Mouse (Mus musculus) embryo, embryonic 10.5 days (tissue): Measurements from ENCODE around the gene Arhgef2.

ENCODE experiments used
- DNase-seq: peaks from one replicate; pipeline ENCODE4 v3.0.0-alpha.2; 2015; ENCODE audit warnings: low spot score

The Arhgef2 gene

DNA sequence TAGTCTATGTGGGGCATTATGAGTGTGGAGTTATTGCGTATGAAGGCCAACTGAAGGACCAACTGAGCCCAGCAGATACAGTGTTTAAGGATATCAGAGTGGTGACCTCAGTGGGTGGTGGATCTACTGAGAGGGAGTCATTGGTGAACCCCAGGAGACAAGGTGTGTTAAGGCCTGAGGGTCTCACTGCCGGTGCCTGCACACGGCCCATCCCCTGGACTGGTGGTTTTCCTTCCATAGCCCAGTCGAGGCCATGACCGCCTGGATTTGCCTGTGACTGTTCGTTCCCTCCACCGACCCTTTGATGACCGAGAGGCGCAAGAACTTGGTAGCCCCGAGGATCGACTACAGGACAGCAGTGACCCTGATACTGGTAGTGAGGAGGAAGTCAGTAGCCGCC, 40.2 kb downstream of the Arhgef2 start:
- no peak for DNase-seq

DNA sequence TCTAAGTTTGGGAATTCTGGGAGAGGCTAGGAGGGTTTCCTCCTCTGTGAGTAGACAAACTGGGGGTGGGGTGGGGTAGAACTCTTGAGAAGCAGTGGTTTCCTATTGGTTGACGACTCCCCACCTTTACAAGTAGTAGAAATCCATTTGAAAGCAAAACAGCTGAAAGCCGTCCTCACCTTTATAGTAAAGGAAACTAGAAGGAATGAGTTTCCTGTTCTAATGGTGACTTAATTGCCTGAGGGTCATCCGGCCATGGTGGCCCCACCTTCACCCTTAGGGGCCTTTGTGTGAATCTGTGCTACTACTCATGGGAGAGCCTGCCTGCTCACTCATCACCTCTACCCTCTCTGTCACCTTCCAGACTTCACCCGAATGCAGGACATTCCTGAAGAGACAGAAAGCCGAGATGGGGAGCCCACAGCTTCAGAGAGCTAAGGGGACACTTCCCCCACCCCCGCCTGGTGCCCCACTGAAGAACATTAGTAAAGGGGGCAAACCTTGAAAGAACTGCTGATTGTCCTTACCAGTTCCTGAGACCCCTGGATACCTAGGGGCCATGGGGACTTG, 40.7 kb downstream of the Arhgef2 start:
- no peak for DNase-seq

DNA sequence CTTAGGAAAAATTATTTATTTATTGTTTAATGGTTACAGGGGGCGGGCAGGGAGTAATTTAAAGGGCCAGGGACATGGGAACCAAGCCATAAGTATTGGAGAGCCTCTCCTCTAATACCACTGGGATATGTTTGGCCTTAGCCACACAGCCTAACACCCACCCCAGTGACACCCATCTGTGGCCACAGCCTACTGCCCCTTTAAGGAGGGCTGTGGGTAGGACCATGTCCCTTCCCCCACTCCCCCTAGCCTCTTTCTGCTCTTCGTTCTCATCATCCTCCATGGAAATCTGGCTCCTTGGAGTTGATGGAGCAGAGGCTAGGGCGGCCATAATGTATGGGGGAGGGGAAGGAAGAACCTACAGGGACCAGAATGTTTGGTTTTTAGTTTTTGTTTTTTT, 41.3 kb downstream of the Arhgef2 start:
- DNase-seq = no peak

DNA sequence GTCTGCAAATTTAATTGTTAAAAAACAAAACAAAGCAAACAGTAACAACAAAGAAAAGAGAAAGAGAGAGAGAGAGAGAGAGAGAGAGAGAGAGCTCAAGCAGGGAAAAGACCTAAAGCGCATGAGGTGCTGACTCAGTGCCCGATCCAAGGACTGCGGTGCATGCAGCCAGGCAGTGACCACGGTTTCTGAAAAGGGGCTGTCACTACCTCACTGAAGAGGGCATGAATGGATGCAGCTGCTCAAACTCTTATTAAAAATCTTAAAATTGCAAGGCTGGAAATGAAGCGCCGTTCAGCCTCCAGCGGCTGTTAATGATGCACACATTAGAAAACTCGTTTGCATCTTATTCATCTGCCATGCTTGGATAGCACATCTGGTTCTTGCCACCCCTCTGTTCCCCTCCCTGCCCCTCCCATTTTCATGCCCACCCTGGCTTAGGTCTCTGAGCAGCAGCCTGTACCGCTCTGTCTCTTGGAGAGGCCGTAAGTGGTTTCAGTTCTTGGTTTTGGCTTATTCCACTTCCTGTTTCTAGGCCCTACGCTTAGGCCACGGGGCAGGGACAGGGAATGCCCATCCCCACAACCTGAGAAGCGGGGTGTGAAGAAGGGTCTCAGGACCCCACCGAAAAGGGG, 42.1 kb downstream of the Arhgef2 start:
- DNase-seq = no peak

DNA sequence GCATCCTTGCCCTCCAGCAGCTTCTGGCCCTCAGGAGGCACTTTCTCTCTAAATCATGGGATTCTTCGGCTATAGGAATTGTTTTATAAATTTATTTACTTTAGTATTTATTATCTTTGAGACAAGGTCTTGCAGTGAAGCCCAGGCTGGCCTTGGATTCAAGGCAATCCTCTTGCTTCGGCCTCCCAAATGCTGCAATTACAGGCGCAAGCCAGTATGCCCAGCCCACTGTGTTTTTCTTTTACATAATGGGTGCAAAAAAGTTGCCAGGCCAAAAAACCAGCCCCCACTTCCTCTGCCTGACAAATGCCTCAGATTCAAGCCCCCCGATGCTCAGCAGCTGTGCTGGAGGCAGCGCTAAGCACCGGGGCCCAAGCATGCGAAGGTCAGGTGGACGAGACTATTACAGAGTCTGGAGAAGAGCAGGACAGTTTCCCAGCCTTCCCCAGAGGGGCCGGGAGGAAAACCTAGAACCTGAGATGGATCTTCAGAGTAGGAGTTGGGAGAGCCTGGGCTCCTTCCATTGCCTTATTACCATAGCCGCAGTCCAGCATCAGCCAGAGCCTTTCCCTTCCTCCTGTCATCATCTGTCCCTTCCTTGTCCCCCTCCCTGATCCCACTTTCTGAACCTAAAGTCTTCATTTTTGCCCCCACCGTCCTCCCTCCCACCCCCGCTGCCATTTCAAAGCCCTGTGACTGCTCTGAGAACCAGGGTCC, 42.8 kb downstream of the Arhgef2 start:
- no peak for DNase-seq

DNA sequence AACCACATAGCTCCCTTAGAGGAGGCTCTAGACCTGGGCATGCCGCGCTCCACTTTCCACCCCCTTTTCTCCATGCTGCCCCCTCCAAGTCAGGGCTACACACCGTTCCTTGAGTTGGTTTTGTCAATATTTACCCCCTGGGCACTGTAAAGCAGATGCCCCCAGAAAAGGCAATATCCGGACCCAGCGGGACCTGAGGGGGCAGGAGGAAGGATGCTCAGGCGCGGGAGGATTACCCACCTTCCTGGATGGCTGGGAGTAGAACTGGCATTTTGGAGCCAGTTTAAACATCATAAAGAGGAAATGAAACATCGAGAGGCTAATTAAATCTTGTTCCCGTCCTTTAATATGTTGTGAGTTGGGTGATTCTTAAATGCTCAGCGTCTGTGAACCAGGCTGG, 43.4 kb downstream of the Arhgef2 start:
- DNase-seq = no peak

DNA sequence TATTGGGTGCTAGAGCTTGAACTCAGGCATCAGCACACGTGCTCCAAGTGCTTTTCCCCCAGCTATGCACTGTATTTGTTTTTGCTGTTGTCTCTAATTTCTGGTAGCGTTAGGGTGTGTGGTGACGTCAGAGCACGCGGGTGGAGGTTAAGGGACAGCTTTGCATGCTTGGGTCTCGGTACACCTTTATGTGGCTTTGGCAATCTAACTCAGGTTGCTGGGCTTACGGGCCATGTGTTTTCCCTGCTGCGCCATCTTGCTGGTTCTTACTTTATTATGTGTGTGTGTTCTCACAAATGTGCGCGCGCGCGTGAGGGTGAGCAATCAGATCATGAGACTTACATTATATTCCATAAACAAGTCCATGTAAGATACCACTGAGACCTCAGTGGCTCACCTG, 44.2 kb downstream of the Arhgef2 start:
- DNase-seq = no peak

DNA sequence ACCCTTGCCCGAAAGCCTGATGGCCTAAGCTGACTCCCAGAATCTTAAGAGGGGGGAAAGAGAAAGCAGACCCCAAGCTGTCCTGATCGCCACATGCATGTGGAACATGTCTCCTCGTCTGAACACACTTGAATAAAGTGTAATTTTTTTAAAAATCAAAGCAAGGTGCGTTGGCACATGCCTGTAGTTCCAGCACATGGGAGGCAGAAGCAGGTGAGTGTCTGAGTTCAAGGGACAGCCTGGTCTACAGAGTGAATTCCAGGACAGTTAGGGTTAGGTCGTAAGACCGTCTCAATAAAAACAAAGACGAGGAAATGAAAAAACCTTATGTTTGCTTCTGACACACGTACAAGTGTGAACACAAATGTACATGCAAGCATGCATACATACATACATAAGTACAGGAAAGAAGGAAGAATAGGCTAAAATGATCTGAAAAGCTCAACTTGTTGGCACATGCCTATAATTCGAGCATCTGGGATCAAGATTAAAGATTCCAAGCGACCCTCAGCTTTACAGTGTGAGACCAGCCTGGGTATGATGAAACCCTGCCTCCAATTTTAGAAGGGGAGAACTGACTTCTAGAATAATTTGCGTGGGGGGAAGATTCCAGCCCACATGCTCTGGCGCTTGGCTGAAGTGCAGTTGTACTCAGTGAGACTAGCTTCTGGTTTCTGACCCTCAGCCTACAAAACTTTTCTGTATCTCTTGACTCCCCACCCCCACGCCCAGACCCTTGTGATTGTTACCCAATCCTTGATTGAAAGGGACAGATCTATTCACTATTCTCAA, 45.1 kb downstream of the Arhgef2 start:
- DNase-seq = no peak

DNA sequence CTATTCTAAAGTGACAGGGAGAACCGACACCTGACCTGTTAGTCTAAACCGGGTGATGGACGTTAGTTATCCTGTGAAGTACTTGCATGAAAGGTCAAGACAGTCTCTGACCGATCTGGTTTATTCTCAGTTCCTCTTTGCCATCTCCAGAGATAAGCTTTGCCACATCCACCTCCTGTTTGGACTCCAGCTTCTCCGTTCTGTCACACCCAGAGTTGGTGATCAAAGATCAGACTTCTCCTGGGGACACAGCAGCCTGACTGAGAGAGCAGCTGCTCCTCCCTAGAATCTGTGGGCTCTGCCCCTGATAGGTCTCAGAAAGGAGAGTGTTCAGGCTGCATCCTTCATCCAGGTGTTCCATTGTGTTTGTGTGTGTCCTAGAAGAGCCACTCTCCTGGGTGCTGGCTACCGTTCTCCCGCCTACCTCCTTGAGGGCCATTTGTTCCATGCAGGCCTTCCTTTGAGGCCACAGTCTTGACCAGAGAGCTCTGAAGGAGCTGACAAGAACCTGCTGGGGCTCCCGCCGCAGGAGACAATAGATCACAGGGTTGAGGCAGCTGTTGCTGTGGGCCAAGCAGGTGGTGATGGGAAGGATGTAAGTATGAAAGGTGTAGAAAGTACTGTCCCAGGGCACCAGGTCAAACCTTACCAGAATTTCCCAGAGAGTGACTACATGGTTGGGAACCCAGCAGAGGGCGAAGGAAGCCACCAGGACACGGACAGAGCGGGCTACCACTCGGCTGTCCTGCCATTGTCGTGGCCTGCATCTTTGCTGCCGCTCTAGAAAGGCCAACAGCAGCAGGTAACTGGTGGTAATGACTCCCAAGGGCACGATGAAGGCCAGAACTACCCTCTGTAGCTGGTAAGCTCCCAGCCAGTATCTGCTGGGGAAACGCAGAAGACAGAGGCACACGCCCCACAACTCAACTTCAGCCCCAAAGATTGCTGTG, 46.2 kb downstream of the Arhgef2 start:
- no peak for DNase-seq

DNA sequence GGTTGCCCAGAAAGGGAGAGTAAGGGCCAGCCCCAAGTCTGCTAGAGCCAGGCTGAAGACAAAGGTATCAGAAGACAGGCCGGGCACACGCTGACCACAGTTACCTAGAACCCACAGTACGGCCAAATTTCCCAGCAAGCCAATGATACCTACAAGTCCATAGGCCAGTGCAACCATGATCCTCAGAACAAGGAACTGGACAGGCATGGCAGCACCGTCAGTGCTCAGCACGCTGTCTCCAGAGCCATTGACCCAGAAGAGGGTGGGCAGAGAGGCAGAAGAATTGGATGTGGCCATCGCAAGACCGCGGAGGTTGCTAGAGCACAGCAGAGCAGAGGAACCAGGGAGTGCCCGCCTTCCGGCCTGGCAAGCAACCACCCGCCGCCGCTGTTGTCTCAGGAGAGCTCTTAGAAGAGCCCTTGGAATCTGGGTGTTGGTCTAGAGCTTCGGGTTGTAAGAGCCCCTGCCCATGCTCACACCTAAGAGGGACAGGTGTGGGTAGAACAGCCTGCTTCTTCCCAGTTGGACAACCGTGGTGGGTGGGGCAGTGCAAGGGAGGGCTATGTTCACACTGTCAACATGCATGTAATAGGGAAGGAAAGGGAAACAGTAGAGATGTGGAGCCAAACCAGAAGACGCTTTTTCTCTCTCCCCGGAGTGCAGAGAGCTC, 47.2 kb downstream of the Arhgef2 start, which contains the start of gene Rxfp4:
Gene Rxfp4, minus strand, starts transcription at position 297 of the 670 bp plus-strand sequence.
- no peak for DNase-seq

DNA sequence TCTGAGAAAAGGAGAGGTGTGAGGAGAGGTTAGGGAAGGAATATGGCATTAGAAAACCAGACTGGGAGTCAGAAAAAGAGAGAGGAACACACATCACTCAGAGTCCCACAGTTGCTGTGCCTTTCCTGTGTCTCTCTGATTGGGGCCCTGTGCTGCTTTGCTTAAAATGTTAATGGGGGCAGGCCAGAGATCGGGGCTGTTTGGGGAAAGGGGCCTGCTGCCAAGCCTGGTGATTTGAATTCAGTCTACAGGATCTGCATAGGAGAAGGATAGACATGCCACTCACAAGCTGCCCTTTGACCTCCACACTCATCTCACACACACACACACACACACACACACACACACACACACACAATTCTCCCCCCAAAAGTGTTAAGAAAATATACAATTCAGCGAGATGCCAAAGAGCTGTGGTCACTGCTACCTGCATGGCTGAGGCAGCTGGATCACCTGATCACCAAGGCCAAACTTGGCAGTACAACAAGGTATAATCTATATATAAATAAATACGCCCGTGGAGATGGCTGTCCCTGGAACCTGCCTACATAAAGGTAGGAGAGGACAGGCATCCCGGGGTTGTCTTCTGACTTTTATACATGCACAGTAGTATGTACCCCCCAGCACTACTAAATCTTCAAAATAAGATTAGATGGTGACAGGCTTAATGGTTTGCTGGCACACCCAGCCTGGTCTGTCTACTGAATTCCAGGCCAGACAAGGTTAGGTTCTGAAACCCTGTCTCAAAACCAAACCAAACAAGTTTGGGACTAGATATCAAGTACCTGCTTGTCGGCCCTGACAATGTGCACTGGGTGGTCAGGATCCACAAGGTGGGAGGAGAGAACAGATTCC, 48.0 kb downstream of the Arhgef2 start:
- DNase-seq = no peak

DNA sequence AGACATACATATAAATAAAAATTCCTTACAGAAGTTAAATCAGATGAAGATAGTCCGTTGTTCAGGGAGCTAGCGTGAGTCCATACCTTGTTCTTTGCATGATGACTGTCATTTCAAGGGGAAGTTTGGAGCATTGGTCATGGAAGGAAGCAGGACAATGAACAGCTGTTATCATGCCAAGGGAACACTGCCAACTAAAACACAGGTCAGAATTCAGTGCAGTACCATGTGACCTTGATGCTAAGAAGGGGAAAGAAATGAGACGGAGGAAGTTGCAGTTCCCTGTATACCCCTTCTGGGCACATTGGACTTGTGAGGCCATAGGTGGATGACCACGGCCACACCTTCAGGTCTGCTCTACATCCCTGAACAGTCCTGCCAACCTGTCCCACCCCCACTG, 48.9 kb downstream of the Arhgef2 start:
- no peak for DNase-seq

DNA sequence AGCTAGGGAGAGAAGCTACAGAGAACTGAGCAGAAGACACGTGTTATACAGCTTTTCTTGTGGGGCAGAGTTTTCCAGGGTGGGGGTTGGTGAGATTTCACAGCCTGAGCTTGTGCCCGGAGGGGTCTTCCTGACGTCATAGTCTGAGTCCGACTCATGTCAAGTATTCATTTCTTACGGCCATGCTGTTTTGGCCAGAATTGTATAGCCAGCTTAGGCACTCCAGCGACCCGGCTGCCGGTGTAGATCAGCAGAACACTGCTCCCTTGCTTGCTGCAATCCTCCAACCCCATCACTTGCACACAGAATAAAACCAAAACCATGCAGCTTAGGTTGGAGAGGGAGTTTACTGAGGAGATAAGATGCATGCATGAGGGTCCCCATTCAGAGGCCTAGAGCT, 49.9 kb downstream of the Arhgef2 start:
- no peak for DNase-seq

DNA sequence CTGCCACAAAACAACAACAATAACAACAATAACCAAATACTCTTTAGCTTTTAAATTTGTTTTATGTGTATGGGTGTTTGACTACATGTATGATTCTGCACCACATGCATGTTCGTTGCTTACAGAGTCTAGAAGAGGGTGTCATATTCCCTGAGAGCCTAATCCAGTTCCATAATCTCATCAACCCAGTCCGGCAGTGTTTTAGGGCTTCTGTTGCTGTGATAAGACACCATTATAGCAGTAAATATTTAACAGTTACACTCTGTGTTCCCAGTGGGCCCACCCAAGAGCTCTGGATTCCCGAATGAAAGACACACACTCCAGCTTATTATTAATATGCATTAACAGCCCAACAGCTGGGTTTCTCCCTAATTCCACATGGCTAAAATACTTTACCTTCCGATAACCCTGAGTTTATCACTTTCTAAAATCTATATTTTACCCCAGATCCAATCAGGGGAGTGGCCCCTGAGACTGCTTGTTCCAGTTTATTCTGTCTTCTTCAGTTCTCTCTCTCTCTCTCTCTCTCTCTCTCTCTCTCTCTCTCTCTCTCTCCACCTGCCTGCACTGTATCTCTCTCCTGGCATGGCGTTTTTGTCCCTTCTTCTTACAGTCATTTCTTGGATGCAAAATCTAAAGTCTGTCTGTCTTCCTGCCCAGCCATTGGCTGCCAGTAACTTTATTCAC, 52.8 kb downstream of the Arhgef2 start:
- DNase-seq = no peak

DNA sequence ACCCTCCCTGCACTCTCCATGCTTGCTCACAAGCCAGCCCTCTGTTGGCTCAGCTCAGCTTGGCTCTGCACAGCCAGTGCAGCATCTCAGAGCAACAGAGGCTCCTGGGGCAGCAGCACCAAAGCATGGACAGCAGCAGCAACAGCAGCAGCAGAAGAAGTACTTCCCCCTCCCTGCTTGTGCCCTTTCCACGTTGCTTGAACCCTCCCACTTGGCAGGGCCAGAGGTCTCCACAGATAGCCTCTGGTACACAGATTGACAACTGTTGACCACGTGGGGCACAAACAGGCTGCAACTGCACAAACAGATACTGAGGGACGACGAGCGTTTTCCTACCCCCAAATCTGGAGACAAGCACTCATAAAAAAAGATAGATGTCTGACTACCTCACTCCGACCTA, 54.0 kb downstream of the Arhgef2 start:
- DNase-seq = no peak

DNA sequence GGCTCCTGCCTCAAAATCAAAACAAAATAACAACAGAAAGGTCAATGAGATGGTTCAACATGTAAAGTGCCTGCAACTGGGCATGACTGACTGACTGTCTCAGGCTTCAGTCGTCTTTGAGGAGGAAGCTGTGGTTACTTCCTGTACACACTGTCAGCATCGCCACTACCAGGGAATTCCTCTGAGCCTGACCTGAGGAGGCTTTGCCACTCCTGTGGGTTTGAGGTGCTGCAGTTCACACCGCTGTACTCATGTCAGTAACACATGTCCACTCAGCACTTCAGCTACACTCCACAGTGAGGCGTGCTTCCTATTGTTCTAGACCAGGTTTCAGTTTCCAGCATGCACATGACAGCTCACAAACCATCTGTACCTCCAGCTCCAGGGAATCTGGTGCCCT, 58.3 kb downstream of the Arhgef2 start:
- no peak for DNase-seq

DNA sequence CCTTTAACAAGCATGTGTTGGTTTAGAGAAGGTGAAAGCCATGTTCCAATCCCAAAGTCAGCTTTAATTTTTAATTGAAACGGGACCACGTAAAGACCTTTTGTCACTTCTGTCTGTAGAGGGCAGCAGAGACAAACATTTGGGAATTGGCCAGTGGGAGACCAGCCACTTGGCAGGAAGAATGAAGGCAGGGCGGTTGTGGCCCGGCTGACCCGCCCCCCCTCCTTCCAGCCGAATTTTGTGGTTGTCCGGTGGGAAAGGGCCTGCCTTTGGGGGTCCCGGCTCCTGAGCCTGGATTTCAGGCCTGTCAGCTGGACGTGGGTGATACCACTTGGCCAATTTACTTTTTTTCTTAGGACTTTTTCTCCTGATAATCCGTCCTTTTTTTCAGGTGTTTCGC, 71.6 kb downstream of the Arhgef2 start:
- DNase-seq = peak; percentile 98

DNA sequence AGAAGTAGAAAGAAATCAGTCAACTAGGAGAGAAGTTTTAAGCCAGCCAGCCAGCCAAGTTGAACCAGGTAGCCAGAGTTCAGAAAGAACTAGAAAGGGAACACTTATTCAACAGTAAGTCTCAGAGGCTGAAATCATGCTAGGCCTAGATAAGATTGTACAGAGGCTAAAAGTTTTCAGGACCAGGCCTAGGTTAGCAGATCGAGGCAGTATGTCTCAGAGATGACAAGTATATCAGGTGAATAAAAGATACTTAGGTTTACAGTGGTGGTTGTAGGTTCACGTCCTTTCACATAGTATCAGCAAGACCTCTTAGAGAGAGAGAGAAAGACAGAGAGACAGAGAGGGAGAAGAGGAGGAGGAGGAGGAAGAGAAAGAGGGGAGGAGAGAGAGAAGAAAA, 78.0 kb downstream of the Arhgef2 start:
- DNase-seq = no peak

DNA sequence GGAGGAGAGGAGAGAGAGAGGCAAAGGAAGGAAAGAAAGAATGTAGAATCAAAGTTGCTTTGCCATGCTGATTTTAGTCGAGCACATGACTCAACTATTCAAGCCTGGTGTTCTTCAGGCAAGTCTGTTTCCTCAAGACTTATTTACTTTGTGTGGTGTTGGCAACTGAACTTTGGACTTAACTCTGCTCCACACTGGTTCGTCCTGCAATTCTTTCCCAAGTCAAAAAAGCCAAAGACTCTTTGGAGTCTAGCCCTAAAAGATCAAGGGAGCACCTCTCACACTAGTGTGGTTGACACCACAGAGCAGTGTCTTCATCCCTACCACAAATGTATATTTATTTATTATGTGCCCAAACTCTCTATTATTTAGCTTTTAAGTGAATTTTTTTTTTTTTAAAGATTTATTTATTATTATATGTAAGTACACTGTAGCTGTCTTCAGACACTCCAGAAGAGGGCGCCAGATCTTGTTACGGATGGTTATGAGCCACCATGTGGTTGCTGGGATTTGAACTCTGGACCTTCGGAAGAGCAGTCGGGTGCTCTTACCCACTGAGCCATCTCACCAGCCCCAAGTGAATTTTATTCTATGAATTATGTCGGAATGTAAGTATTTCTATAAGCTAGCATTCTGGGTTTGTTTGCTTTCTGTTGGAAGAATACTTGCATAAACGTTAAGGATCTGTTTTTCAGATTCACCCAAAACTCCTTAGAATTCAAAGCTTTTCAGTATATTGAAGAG, 78.6 kb downstream of the Arhgef2 start:
- no peak for DNase-seq
